Mouse (Mus musculus): ENCODE data around the gene Gfod1.

- TF ChIP-seq CTCF (IDR thresholded peaks at IDR 0.05; ENCODE audit: borderline replicate concordance, insufficient read depth, low read length) (no peak), POLR2A (IDR thresholded peaks at IDR 0.05; ENCODE audit: low read depth, low read length) (no peak)
Observed at GRCm38 (mm10) chr13:43289076-43289475, 14.9 kb downstream of the Gfod1 start.

All from embryonic fibroblast, embryonic 13.5 days (primary cell).